Mouse (Mus musculus) cerebellum, postnatal 10 days (tissue): Measurements from ENCODE around the gene Gm42517.

ENCODE experiments used
- DNase-seq, 2 experiments: peaks; one replicate each; pipeline ENCODE4 v3.0.0; 2021; ENCODE audit warnings: mixed read lengths in 2 of 2

Gene Gm42517

DNA sequence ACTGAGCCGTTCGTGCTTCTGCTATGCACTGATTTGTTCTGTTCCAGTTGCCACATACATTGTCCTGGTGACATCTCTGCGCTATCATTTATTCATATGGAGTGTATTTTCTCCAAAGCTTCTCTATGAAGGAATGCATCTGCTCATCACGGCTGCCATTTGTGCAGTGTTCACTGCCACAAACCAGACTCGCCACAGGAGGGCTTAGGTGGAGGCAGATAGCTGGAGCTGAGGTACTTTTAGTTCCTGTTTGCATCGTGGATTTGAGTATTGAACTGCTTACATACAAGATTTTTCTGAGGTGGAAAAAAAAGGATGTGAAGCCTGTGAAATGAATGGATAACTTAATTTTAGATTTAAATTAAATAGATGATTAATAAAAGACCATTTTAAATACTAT, 19.9 kb downstream of the Gm42517 start:
- DNase-seq: no peak

DNA sequence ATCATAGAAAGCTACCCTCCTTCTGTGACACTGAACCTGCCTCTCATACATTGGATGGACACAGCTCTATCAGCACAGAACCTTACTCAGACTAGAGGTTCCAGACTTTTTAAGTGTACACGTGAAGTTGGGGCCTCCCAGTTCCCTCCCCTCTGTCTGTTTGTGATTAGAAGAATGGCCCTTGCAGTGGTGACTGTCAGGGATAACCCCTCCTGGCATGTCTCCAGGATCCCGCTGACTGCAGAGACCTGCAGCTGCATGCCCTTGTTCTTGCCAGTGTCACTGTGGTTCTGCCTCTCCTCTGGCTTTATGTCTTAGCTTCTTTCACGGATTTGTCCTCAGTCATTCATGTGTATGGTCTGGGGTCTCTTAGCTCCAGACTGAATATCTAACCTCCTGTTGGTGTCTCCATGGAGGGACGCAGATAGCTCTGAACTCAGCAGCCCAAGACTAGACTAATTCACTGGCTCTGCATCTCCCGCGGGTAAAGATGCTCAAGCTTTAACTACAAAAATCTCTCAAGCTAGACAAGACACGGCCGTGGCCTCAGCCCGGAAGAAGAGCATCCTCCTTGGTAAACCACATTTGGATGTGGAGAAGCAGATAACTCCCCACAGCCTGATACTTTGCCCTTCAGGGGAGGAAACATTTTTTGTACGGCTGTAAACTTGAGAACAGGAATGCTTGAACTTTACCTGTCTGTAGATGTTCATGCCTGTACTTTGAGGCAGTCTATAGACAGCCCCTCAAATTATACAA, 22.2 kb downstream of the Gm42517 start:
- DNase-seq: peak; percentile 31 to 50

DNA sequence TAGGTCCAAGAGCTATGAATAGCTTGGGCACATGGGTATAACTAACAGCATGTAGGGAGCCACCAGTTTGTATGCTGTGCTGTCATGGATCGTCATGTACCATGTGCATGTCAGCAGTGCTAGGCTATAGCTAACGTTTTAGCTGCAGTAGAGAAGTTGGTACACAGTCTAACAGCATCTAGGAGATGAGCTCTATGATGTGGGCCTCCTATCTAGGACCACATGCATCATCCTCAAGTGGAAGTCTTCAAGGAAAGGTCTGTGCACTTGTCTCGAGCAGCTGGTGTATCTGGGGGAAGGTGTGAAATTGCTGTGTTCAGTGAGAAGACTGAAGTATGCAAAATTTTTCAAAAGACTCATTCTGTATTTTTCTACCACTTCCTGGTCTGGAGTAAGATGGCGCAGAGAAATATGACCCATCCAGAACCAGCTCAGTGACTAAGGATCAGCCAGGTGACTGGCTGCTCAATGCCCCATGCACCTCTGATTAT, 24.0 kb downstream of the Gm42517 start:
- no peak for DNase-seq

DNA sequence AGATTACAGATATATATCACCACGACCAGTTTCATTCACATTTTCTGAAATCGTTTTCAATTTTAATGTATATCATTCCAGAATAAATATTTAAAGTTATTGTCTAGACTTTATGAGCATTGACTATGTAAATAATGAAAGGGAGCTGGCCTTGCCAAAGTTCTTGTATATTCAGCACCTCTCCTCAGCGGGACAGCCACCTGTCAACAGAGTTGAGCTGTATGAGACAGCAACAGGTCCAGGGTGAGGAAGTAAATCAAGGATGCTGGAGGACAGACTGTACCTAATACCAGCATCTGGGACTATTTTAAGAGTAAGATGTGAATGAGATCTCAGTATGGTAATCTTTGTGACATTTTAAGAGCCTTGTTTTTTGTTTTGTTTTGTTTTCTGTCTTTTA, 29.7 kb downstream of the Gm42517 start:
- no peak for DNase-seq

DNA sequence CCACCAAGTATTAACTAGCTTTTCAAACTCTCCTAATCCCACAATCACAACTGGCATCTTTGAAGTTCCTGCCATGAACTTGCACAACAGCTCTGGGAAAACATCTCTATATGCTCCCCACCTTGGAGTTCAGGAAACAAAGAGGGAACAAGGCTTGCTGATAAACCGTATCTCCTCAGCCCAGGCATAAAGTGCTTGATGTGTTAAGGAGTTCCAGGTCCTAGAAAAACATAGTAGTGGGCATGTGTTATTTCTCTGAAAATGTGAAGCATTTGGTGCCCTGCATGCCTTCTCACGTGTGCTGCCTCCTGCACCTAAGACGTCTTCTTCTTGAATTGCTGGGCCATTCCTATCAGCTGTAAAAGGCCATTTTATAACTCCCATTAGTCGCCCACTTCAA, 30.3 kb downstream of the Gm42517 start:
- DNase-seq: no peak

DNA sequence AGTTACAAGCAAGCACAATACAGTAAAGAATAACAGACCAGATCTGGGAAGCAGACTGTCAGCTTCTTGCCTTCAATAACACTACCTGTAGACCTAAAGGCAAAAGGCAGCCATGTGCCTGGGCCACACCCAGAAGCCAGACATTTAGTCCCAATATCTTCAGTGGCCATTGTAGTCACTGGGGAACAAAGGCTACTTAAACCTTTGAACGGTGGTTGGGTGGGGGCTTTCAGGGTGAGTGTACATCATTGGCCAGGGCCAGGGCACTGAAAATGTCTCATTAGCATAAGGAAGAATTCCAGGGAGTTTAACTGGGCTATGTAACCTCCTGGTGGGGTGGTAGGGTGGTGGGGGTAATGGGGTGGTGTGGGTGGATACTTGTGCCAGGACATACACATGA, 36.7 kb downstream of the Gm42517 start:
- DNase-seq: no peak
